Mouse (Mus musculus) embryonic facial prominence, embryonic 11.5 days (tissue): Measurements from ENCODE around the gene Olfr64. TPM values are rescaled to one million over a fixed set of nuclear protein-coding genes. Genes with fewer than 3 reads are reported as not detected.

Source experiments
- ATAC-seq: fragments of 200-750 bp; cut with Nextera tagmentation; replicated peaks from 2 replicates; pipeline ENCODE4 v1.8.0; 2017; ENCODE audit warnings: low read depth; ENCODE audit not compliant: insufficient number of reproducible peaks, low FRiP score, low TSS enrichment
- DNase-seq: peaks from one replicate; pipeline ENCODE4 v3.0.0-alpha.2; 2015; ENCODE audit warnings: low spot score
- H3K27ac ChIP-seq: fragments of 300-500 bp; sonication (generic); replicated peaks from 2 replicates; pipeline ENCODE4 v1.5.1; 2014; ENCODE audit warnings: mild to moderate bottlenecking, low read depth, low read length, control low read depth
- H3K27me3 ChIP-seq: fragments of 300-500 bp; sonication (generic); 2 replicates; pipeline ENCODE4 v1.6.1; 2014; ENCODE audit warnings: mild to moderate bottlenecking, low read length, moderate library complexity, mixed read lengths; ENCODE audit not compliant: control insufficient read depth, insufficient read depth
- H3K36me3 ChIP-seq: fragments of 300-500 bp; sonication (generic); replicated peaks from 2 replicates; pipeline ENCODE4 v1.6.1; 2014; ENCODE audit warnings: low read depth, mild to moderate bottlenecking, low read length, moderate library complexity, mixed read lengths; ENCODE audit not compliant: control insufficient read depth, insufficient read depth
- H3K4me1 ChIP-seq: fragments of 300-500 bp; sonication (generic); 2 replicates; pipeline ENCODE4 v1.6.1; 2014; ENCODE audit warnings: low read length, mixed read lengths; ENCODE audit not compliant: control insufficient read depth, insufficient read depth
- H3K4me2 ChIP-seq: fragments of 300-500 bp; sonication (generic); 2 replicates; pipeline ENCODE4 v1.6.1; 2014; ENCODE audit warnings: low read depth, mild to moderate bottlenecking, control low read depth, low read length, moderate library complexity
- H3K4me3 ChIP-seq: fragments of 300-500 bp; sonication (generic); 2 replicates; pipeline ENCODE4 v1.5.1; 2014; ENCODE audit warnings: low read depth, low read length, control low read depth
- H3K9ac ChIP-seq: fragments of 300-500 bp; sonication (generic); replicated peaks from 2 replicates; pipeline ENCODE4 v1.6.1; 2014; ENCODE audit warnings: mild to moderate bottlenecking, control low read depth, low read length
- H3K9me3 ChIP-seq: fragments of 300-500 bp; sonication (generic); replicated peaks from 2 replicates; pipeline ENCODE4 v1.6.1; 2016; ENCODE audit warnings: mild to moderate bottlenecking, low read length, inconsistent platforms, mixed read lengths; ENCODE audit not compliant: control insufficient read depth
- WGBS: fragments of 180-500 bp; shearing (Covaris S2); extraction: QIAGEN DNeasy Blood & Tissue Kit; methylation state at CpG from one replicate; pipeline ENCODE4 v1.1.7; 2014; 5-methylcytosine and 5-hydroxymethylcytosine counted together
- polyA plus RNA-seq: library from polyadenylated mRNA; unstranded; fragments of >200 nt; fragmentation: Nextera tagmentation; extraction: Ambion mirVana; gene quantifications from 2 replicates; pipeline ENCODE4 v1.2.1, GENCODE M21; 2014

Gene Olfr64
- polyA plus RNA-seq, 1 experiment from 2014 or later = not detected

GRCm38 (mm10) chr7:103886152-103886551 lies 8.1 kb downstream of the Olfr64 start, which contains the start of gene Olfr66:
Olfr66 (minus strand) TSS chr7:103886252.
- no peak for ATAC-seq

GRCm38 (mm10) chr7:103877093-103877492 lies 17.2 kb downstream of the Olfr64 start:
- H3K4me3 ChIP-seq = no peak overlapping the region
- H3K36me3 ChIP-seq = no peaks in the 10 kb centered on the region
- H3K27ac ChIP-seq = no peak overlapping the region
- H3K4me1 ChIP-seq = no peaks in the 10 kb centered on the region
- WGBS = 84% methylated on average over 2 of the region's 2 CpGs
- H3K9me3 ChIP-seq = no peaks in the 10 kb centered on the region
- ATAC-seq = no peak
- H3K4me2 ChIP-seq = no peak overlapping the region
- no peak for DNase-seq
- H3K9ac ChIP-seq = no peak overlapping the region
- no peaks in the 10 kb centered on the region for H3K27me3 ChIP-seq

More at GRCm38 (mm10) chr7:103886152-103886551, 8.1 kb downstream of the Olfr64 start, which contains the start of gene Olfr66:
- no peak within 1 kb of the TSS for H3K27ac ChIP-seq
- no peaks in the 10 kb centered on the region for H3K9me3 ChIP-seq
- no peaks in the 10 kb centered on the region for H3K27me3 ChIP-seq
- DNase-seq = no peak
- H3K4me2 ChIP-seq = no peak within 1 kb of the TSS
- H3K36me3 ChIP-seq = no peaks in the 10 kb centered on the region
- H3K4me3 ChIP-seq = no peak within 1 kb of the TSS
- no peaks in the 10 kb centered on the region for H3K4me1 ChIP-seq
- no peak within 1 kb of the TSS for H3K9ac ChIP-seq

GRCm38 (mm10) chr7:103874451-103874850 lies 19.8 kb downstream of the Olfr64 start:
- ATAC-seq = no peak
- 54% methylated on average over 5 of the region's 5 CpGs for WGBS

GRCm38 (mm10) chr7:103873064-103873463 lies 21.2 kb downstream of the Olfr64 start:
- Histone ChIP-seq H3K9me3 (no peaks in the 10 kb centered on the region), H3K4me3 (no peak overlapping the region), H3K9ac (no peak overlapping the region), H3K4me1 (no peaks in the 10 kb centered on the region), H3K36me3 (no peaks in the 10 kb centered on the region), H3K27ac (no peak overlapping the region), H3K27me3 (no peaks in the 10 kb centered on the region), H3K4me2 (no peak overlapping the region)
- WGBS = 8% methylated on average over 1 of the region's 1 CpGs
- ATAC-seq (no peak), DNase-seq (peak; percentile 43)

More at GRCm38 (mm10) chr7:103874451-103874850, 19.8 kb downstream of the Olfr64 start:
- Histone ChIP-seq H3K36me3 (no peaks in the 10 kb centered on the region), H3K27me3 (no peaks in the 10 kb centered on the region), H3K4me1 (no peaks in the 10 kb centered on the region), H3K9ac (no peak overlapping the region), H3K4me3 (no peak overlapping the region), H3K27ac (no peak overlapping the region), H3K4me2 (no peak overlapping the region), H3K9me3 (no peaks in the 10 kb centered on the region)
- DNase-seq = no peak

GRCm38 (mm10) chr7:103870667-103871066 lies 23.6 kb downstream of the Olfr64 start:
- H3K4me3 ChIP-seq = no peak overlapping the region
- no peak overlapping the region for H3K9ac ChIP-seq
- H3K4me2 ChIP-seq = no peak overlapping the region
- H3K4me1 ChIP-seq = no peaks in the 10 kb centered on the region
- H3K27me3 ChIP-seq = no peaks in the 10 kb centered on the region
- DNase-seq = no peak
- H3K36me3 ChIP-seq = no peaks in the 10 kb centered on the region
- no peak overlapping the region for H3K27ac ChIP-seq
- no peak; the same call in 1 of the 2 replicates for ATAC-seq
- H3K9me3 ChIP-seq = no peaks in the 10 kb centered on the region

- Histone ChIP-seq H3K27me3 (no peaks in the 10 kb centered on the region), H3K36me3 (no peaks in the 10 kb centered on the region), H3K4me2 (no peak overlapping the region), H3K4me3 (no peak overlapping the region), H3K9ac (no peak overlapping the region), H3K4me1 (no peaks in the 10 kb centered on the region), H3K9me3 (no peaks in the 10 kb centered on the region), H3K27ac (no peak overlapping the region)
- DNase-seq (no peak), ATAC-seq (no peak)
Observed at GRCm38 (mm10) chr7:103865716-103866115, 28.6 kb downstream of the Olfr64 start.

- ATAC-seq = no peak
- no peak overlapping the region for H3K27ac ChIP-seq
- no peaks in the 10 kb centered on the region for H3K9me3 ChIP-seq
- WGBS = 84% methylated on average over 3 of the region's 3 CpGs
- no peaks in the 10 kb centered on the region for H3K36me3 ChIP-seq
- no peaks in the 10 kb centered on the region for H3K4me1 ChIP-seq
- no peak for DNase-seq
- no peak overlapping the region for H3K9ac ChIP-seq
- no peaks in the 10 kb centered on the region for H3K27me3 ChIP-seq
- H3K4me2 ChIP-seq = no peak overlapping the region
- no peak overlapping the region for H3K4me3 ChIP-seq
Observed at GRCm38 (mm10) chr7:103861531-103861930, 32.8 kb downstream of the Olfr64 start.

GRCm38 (mm10) chr7:103860855-103861254 lies 33.4 kb downstream of the Olfr64 start:
- WGBS = 52% methylated on average over 1 of the region's 1 CpGs
- Histone ChIP-seq H3K27ac (no peak overlapping the region), H3K27me3 (no peaks in the 10 kb centered on the region), H3K4me2 (no peak overlapping the region), H3K36me3 (no peaks in the 10 kb centered on the region), H3K9me3 (no peaks in the 10 kb centered on the region), H3K4me3 (no peak overlapping the region), H3K4me1 (no peaks in the 10 kb centered on the region), H3K9ac (no peak overlapping the region)
- ATAC-seq (no peak), DNase-seq (peak; percentile 35)
